Mouse (Mus musculus) forebrain, postnatal 0 days (tissue): ENCODE results near the gene 4931440F15Rik. TPM values are rescaled to one million over a fixed set of nuclear protein-coding genes. Genes with fewer than 3 reads are reported as not detected.

Source experiments
- ATAC-seq: fragments of 200-750 bp; cut with Nextera tagmentation; 2 replicates; pipeline ENCODE4 v1.8.0; 2017; ENCODE audit warnings: mild to moderate bottlenecking, moderate library complexity
- DNase-seq: peaks from one replicate; pipeline ENCODE4 v3.0.0-alpha.2; 2015
- H3K27ac ChIP-seq: fragments of 300-500 bp; sonication (generic); 2 replicates; pipeline ENCODE4 v1.5.1; 2014; ENCODE audit warnings: low read depth, mild to moderate bottlenecking, antibody characterized with exemption, low read length, moderate library complexity, mixed read lengths
- H3K27me3 ChIP-seq: fragments of 300-500 bp; sonication (generic); 2 replicates; pipeline ENCODE4 v1.6.1; 2014; ENCODE audit warnings: mild to moderate bottlenecking, low read length, mixed read lengths; ENCODE audit not compliant: insufficient read depth
- H3K36me3 ChIP-seq: fragments of 300-500 bp; sonication (generic); 2 replicates; pipeline ENCODE4 v1.6.1; 2014; ENCODE audit warnings: mild to moderate bottlenecking, moderate library complexity; ENCODE audit not compliant: insufficient read depth
- H3K4me1 ChIP-seq: fragments of 300-500 bp; sonication (generic); 2 replicates; pipeline ENCODE4 v1.6.1; 2014; ENCODE audit warnings: antibody characterized with exemption; ENCODE audit not compliant: insufficient read depth
- H3K4me2 ChIP-seq: fragments of 300-500 bp; sonication (generic); 2 replicates; pipeline ENCODE4 v1.6.1; 2014; ENCODE audit warnings: low read depth, mild to moderate bottlenecking, moderate library complexity
- H3K4me3 ChIP-seq: fragments of 300-500 bp; sonication (generic); 2 replicates; pipeline ENCODE4 v1.5.1; 2014; ENCODE audit warnings: low read depth, low read length, mixed read lengths
- H3K9ac ChIP-seq: fragments of 300-500 bp; sonication (generic); 2 replicates; pipeline ENCODE4 v1.6.1; 2014; ENCODE audit warnings: mild to moderate bottlenecking
- H3K9me3 ChIP-seq: fragments of 300-500 bp; sonication (generic); 2 replicates; pipeline ENCODE4 v1.6.1; 2016; ENCODE audit warnings: low read length
- CTCF ChIP-seq: sonication (generic); IDR thresholded peaks from 2 replicates; pipeline ENCODE4 v1.5.1; 2016; ENCODE audit warnings: antibody characterized with exemption, control low read depth, low read depth
- WGBS: fragments of 180-500 bp; shearing (Covaris S2); extraction: QIAGEN DNeasy Blood & Tissue Kit; methylation state at CpG from one replicate; pipeline ENCODE4 v1.1.7; 2014; 5-methylcytosine and 5-hydroxymethylcytosine counted together
- polyA plus RNA-seq: library from polyadenylated mRNA; unstranded; fragments of >200 nt; fragmentation: Nextera tagmentation; extraction: Ambion mirVana; gene quantifications from 2 replicates; pipeline ENCODE4 v1.2.1, GENCODE M21; 2015
- total RNA-seq: library from RNA; depleted of rRNA; stranded (reverse); fragments of >200 nt; gene quantifications from 2 replicates; pipeline ENCODE4 v1.2.3, GENCODE M21; 2014

The 4931440F15Rik gene
- total and polyA plus RNA-seq, 2 experiments from 2014 or later: 0.24 to 0.52 TPM

GRCm38 (mm10) chr11:29815261-29815660 lies 10.2 kb downstream of the 4931440F15Rik start:
- no peak for ATAC-seq
- 86% methylated on average over 3 of the region's 3 CpGs for WGBS

GRCm38 (mm10) chr11:29813267-29813666 lies 12.2 kb downstream of the 4931440F15Rik start:
- Histone ChIP-seq H3K36me3 (no peaks in the 10 kb centered on the region), H3K4me3 (no peak overlapping the region), H3K27me3 (no peaks in the 10 kb centered on the region), H3K9me3 (no peaks in the 10 kb centered on the region), H3K9ac (no peak overlapping the region), H3K27ac (no peak overlapping the region), H3K4me1 (no peaks in the 10 kb centered on the region), H3K4me2 (no peak overlapping the region)
- 83% methylated on average over 1 of the region's 1 CpGs for WGBS
- no peak for ATAC-seq
- no peak for TF ChIP-seq CTCF
- no peak for DNase-seq

More at GRCm38 (mm10) chr11:29815261-29815660, 10.2 kb downstream of the 4931440F15Rik start:
- Histone ChIP-seq H3K36me3 (no peaks in the 10 kb centered on the region), H3K27me3 (no peaks in the 10 kb centered on the region), H3K4me2 (no peak overlapping the region), H3K4me1 (no peaks in the 10 kb centered on the region), H3K9ac (no peak overlapping the region), H3K9me3 (no peaks in the 10 kb centered on the region), H3K4me3 (no peak overlapping the region), H3K27ac (no peak overlapping the region)
- no peak for DNase-seq
- TF ChIP-seq CTCF: no peak

DNA sequence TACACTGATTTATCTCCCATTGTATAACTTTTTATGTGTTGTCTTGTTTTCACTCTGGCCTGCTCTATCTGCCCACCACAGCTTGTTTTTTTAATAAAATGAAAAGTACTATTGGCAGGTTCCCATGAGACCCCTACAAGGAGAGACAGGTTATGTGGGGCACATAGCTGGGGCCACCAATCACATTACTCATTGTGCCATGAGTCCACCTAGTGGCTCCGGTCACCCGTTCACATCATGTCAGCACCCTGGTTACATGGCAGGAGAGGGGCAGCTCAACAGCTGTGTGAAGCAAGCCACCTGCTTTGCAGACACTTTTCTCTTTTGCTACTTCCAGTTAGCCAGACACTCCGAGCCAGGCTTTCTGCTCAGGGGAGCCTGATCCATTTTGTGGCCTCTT lies 13.0 kb downstream of the 4931440F15Rik start:
- Histone ChIP-seq H3K9me3 (no peaks in the 10 kb centered on the region), H3K4me2 (no peak overlapping the region), H3K9ac (no peak overlapping the region), H3K36me3 (no peaks in the 10 kb centered on the region), H3K27me3 (no peaks in the 10 kb centered on the region), H3K27ac (no peak overlapping the region), H3K4me1 (no peaks in the 10 kb centered on the region), H3K4me3 (no peak overlapping the region)
- TF ChIP-seq CTCF: no peak
- no peak for ATAC-seq
- 79% methylated on average over 3 of the region's 3 CpGs for WGBS
- no peak for DNase-seq

DNA sequence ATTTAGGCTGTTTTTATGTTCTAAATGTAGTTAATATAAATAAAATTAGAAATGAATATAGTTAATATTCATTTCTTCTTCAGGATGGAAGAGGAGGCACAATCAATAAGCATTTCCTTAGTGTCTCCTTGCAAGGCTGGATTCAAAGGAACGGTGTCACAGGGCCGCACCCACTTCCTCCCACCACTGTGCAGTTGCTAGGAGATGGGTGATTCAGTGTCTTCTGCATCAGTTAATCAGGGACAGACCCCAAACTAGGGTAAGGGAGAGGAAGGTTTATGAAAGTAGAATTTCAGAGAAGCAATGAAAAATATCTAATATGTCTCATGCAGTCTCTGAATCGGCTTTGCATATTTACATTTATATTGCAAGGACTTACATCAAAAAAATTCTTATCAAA lies 15.1 kb downstream of the 4931440F15Rik start:
- no peak for TF ChIP-seq CTCF
- WGBS: 86% methylated on average over 3 of the region's 3 CpGs

GRCm38 (mm10) chr11:29808981-29809589 lies 16.4 kb downstream of the 4931440F15Rik start:
- 85% methylated on average over 7 of the region's 7 CpGs for WGBS
- Histone ChIP-seq H3K4me3 (no peak overlapping the region), H3K4me1 (no peaks in the 10 kb centered on the region), H3K27ac (0 out of 2 replicates have a peak overlapping the region, but pooled peaks have one; percentile 1), H3K9me3 (no peaks in the 10 kb centered on the region), H3K36me3 (no peaks in the 10 kb centered on the region), H3K27me3 (no peaks in the 10 kb centered on the region), H3K9ac (no peak overlapping the region), H3K4me2 (no peak overlapping the region)
- DNase-seq (no peak), ATAC-seq (no peak)
- no peak for TF ChIP-seq CTCF

More for the DNA sequence above, 15.1 kb downstream of the 4931440F15Rik start:
- Histone ChIP-seq H3K4me1 (no peaks in the 10 kb centered on the region), H3K36me3 (no peaks in the 10 kb centered on the region), H3K27ac (no peak overlapping the region), H3K9me3 (no peaks in the 10 kb centered on the region), H3K4me2 (no peak overlapping the region), H3K27me3 (no peaks in the 10 kb centered on the region), H3K4me3 (no peak overlapping the region), H3K9ac (no peak overlapping the region)
- ATAC-seq: no peak
- DNase-seq: no peak

DNA sequence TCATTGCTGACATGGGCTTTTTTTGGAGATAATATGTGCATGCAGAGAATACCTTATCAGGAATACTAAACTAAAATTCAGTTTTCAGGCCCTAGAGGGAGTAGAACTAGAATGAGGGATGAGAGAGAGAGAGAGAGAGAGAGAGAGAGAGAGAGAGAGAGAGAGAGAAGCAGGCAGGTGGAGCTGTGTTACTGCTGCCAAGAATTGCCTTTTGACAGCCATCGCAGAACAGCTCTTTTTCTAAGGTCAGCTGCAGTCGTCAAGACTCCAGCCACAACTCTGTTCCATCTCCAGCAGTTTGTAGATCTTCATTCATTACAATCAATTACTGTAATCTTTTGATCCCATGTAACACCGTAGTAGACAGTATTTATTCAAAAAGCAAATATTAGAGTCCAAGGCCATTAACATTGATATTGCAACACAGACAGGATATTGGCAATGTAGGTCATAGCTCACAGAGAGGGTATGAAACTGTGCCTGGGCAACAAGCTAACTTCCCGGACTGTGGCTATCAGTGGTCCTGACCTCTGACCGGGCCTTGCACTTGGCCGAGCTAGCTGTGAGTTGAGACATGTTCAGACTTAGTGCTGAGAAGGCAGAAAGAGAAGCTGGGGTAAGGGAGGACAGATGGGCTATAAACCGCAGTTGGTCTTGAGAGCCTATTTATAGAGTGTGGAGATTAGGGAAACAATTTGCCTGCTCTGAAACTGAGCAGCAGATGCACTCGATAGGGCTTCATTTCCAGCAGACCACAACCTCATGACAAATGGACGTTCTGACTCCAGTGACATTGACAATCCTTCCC lies 17.1 kb downstream of the 4931440F15Rik start:
- no peak overlapping the region for H3K9ac ChIP-seq
- peak overlapping the region; percentile 62; the same call in 1 of the 2 replicates for H3K27ac ChIP-seq
- H3K9me3 ChIP-seq: no peaks in the 10 kb centered on the region
- DNase-seq: no peak
- no peaks in the 10 kb centered on the region for H3K4me1 ChIP-seq
- no peaks in the 10 kb centered on the region for H3K27me3 ChIP-seq
- no peak overlapping the region for H3K4me3 ChIP-seq
- no peaks in the 10 kb centered on the region for H3K36me3 ChIP-seq
- no peak overlapping the region for H3K4me2 ChIP-seq
- no peak for TF ChIP-seq CTCF
- ATAC-seq: peak; percentile 60
- 71% methylated on average over 9 of the region's 9 CpGs for WGBS

GRCm38 (mm10) chr11:29807325-29807724 lies 18.1 kb downstream of the 4931440F15Rik start:
- H3K9ac ChIP-seq: no peak overlapping the region
- 81% methylated on average over 5 of the region's 5 CpGs for WGBS
- no peaks in the 10 kb centered on the region for H3K36me3 ChIP-seq
- ATAC-seq (no peak), DNase-seq (no peak)
- no peaks in the 10 kb centered on the region for H3K4me1 ChIP-seq
- no peaks in the 10 kb centered on the region for H3K9me3 ChIP-seq
- no peaks in the 10 kb centered on the region for H3K27me3 ChIP-seq
- no peak overlapping the region for H3K4me3 ChIP-seq
- no peak overlapping the region for H3K4me2 ChIP-seq
- no peak for TF ChIP-seq CTCF
- no peak overlapping the region for H3K27ac ChIP-seq
